Mouse (Mus musculus) hindbrain, embryonic 15.5 days (tissue): ENCODE data around the gene Kif21a. TPM values are rescaled to one million over a fixed set of nuclear protein-coding genes. Genes with fewer than 3 reads are reported as not detected.
A peak's percentile ranks its signal among the peaks of the same experiment; 100 is the strongest.

Experiments
- ATAC-seq: fragments of 200-750 bp; cut with Nextera tagmentation; 2 replicates; pipeline ENCODE4 v1.8.0; 2017; ENCODE audit warnings: low read depth, moderate number of reproducible peaks, moderate TSS enrichment; ENCODE audit not compliant: low FRiP score
- H3K27ac ChIP-seq: fragments of 300-500 bp; sonication (generic); replicated peaks from 2 replicates; pipeline ENCODE4 v1.5.1; 2015; ENCODE audit warnings: mild to moderate bottlenecking, inconsistent platforms
- H3K27me3 ChIP-seq: fragments of 300-500 bp; sonication (generic); 2 replicates; pipeline ENCODE4 v1.6.1; 2015; ENCODE audit warnings: control low read depth, inconsistent platforms
- H3K36me3 ChIP-seq: fragments of 300-500 bp; sonication (generic); 2 replicates; pipeline ENCODE4 v1.6.1; 2015; ENCODE audit warnings: control low read depth, inconsistent platforms
- H3K4me1 ChIP-seq: fragments of 300-500 bp; sonication (generic); replicated peaks from 2 replicates; pipeline ENCODE4 v1.6.1; 2015; ENCODE audit warnings: control low read depth, inconsistent platforms
- H3K4me2 ChIP-seq: fragments of 300-500 bp; sonication (generic); 2 replicates; pipeline ENCODE4 v1.6.1; 2015; ENCODE audit warnings: moderate library complexity, mild to moderate bottlenecking, inconsistent platforms
- H3K4me3 ChIP-seq: fragments of 300-500 bp; sonication (generic); 2 replicates; pipeline ENCODE4 v1.5.1; 2015; ENCODE audit warnings: mild to moderate bottlenecking, inconsistent platforms
- H3K9ac ChIP-seq: fragments of 300-500 bp; sonication (generic); 2 replicates; pipeline ENCODE4 v1.6.1; 2015; ENCODE audit warnings: inconsistent platforms
- H3K9me3 ChIP-seq: fragments of 300-500 bp; sonication (generic); 2 replicates; pipeline ENCODE4 v1.6.1; 2016; ENCODE audit warnings: control low read depth, inconsistent platforms
- WGBS: fragments of 180-500 bp; shearing (Covaris S2); methylation state at CpG from one replicate; pipeline ENCODE4 v1.1.7; 2015; 5-methylcytosine and 5-hydroxymethylcytosine counted together
- polyA plus RNA-seq: library from polyadenylated mRNA; unstranded; fragments of >200 nt; fragmentation: Nextera tagmentation; extraction: Ambion mirVana; gene quantifications from 2 replicates; pipeline ENCODE4 v1.2.1, GENCODE M21; 2015

Kif21a gene
- polyA plus RNA-seq, 1 experiment from 2014 or later, result 42.8 TPM

DNA sequence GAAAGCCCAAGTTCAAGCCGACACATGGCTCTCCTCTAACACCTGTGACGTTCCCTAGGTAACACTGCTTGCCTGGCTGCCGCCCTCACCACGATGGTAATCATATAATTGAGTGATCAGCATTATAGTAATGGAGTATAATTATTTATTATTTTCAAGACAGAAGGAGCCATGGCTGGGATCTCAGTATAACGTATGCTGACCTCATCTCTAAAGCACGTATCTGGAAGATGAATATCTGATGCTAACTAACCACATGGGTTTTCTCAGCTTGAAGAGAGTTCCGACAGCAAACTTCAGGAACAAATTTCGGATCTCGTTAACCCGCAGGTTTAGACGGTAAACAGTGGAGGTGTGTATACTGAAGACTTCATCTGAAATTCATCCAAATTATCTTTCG is 33.4 kb downstream of the Kif21a start:
- Histone ChIP-seq H3K4me1 (peaks cover 56% of the 10 kb centered on the region), H3K4me2 (peak overlapping the region; percentile 58), H3K36me3 (no peaks in the 10 kb centered on the region), H3K4me3 (no peak overlapping the region), H3K27me3 (no peaks in the 10 kb centered on the region), H3K27ac (no peak overlapping the region), H3K9ac (no peak overlapping the region), H3K9me3 (no peaks in the 10 kb centered on the region)
- ATAC-seq, result no peak
- 42% methylated on average over 12 of the region's 12 CpGs for WGBS

- peaks cover 56% of the 10 kb centered on the region for H3K4me1 ChIP-seq
- H3K9me3 ChIP-seq, result no peaks in the 10 kb centered on the region
- 7% methylated on average over 6 of the region's 6 CpGs for WGBS
- H3K4me3 ChIP-seq, result no peak overlapping the region
- H3K36me3 ChIP-seq, result no peaks in the 10 kb centered on the region
- H3K4me2 ChIP-seq, result 0 out of 2 replicates have a peak overlapping the region, but pooled peaks have one; percentile 11
- peak overlapping the region; percentile 68 for H3K27ac ChIP-seq
- no peak overlapping the region for H3K9ac ChIP-seq
- ATAC-seq, result no peak
- no peaks in the 10 kb centered on the region for H3K27me3 ChIP-seq
These were observed 36.8 kb downstream of the Kif21a start for GRCm38 (mm10) chr15:91012793-91013580.

- no peak; the same call in 1 of the 2 replicates for ATAC-seq
- H3K4me2 ChIP-seq, result no peak overlapping the region
- no peaks in the 10 kb centered on the region for H3K9me3 ChIP-seq
- H3K9ac ChIP-seq, result no peak overlapping the region
- no peak overlapping the region for H3K27ac ChIP-seq
- no peaks in the 10 kb centered on the region for H3K27me3 ChIP-seq
- peaks cover 36% of the 10 kb centered on the region for H3K4me1 ChIP-seq
- H3K36me3 ChIP-seq, result no peaks in the 10 kb centered on the region
- WGBS, result 30% methylated on average over 4 of the region's 4 CpGs
- H3K4me3 ChIP-seq, result no peak overlapping the region
These were observed 39.5 kb downstream of the Kif21a start for GRCm38 (mm10) chr15:91010218-91010617.

- no peak overlapping the region for H3K4me2 ChIP-seq
- ATAC-seq, result no peak
- 92% methylated on average over 13 of the region's 13 CpGs for WGBS
- H3K9me3 ChIP-seq, result no peaks in the 10 kb centered on the region
- peaks cover 29% of the 10 kb centered on the region for H3K4me1 ChIP-seq
- no peaks in the 10 kb centered on the region for H3K36me3 ChIP-seq
- no peaks in the 10 kb centered on the region for H3K27me3 ChIP-seq
- no peak overlapping the region for H3K4me3 ChIP-seq
- no peak overlapping the region for H3K27ac ChIP-seq
- H3K9ac ChIP-seq, result no peak overlapping the region
These were observed 42.5 kb downstream of the Kif21a start for GRCm38 (mm10) chr15:91007123-91007830.

DNA sequence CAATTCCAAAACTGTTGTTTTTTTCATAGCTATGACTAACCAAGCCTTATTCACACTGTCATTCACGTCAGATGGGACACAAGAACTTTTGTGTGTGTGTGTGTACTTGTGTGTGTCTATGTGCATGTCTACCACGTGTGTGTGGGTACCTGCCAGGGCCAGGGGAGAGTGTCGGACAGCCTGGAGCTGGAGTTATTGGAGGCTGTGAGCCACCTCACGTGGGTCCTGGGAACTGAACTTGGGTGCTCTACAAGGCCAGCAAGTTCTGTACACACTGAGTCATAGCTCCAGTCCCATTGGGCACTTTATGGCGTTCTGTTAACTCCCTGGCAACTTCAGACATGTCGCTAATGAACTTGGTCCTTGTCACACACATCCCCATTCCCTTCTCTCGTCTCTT is 45.0 kb downstream of the Kif21a start:
- H3K4me2 ChIP-seq, result no peak overlapping the region
- H3K27ac ChIP-seq, result no peak overlapping the region
- WGBS, result 91% methylated on average over 7 of the region's 7 CpGs
- peaks cover 25% of the 10 kb centered on the region for H3K4me1 ChIP-seq
- no peaks in the 10 kb centered on the region for H3K9me3 ChIP-seq
- no peaks in the 10 kb centered on the region for H3K27me3 ChIP-seq
- no peak overlapping the region for H3K9ac ChIP-seq
- no peak overlapping the region for H3K4me3 ChIP-seq
- ATAC-seq, result no peak
- H3K36me3 ChIP-seq, result no peaks in the 10 kb centered on the region

DNA sequence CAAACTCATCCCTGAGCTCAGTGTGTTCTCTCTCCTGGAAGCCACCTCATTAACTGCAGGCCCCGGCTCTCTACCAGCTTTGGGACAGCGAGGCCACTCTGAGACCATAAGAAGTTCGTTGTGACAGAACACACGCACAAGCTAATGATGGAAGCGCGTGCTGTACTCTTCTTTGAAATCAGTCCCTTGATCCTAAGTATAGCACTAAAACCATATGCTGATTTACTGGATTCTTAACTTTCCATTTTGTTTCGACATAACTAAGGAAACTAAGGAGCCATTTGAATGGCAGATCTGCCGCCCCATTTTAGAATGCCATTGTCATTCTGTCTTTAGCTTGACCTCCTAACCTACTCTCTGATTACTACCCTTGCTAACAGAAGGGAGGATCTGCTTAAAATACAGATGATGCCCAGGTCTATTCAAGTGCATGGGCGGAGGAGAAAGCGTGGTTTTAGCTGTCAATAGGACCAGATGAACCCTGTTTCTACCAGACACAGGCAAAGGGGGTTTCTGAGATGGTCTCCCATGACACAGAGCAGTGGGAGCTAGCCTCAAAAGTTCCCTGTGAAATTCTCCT is 48.6 kb downstream of the Kif21a start:
- Histone ChIP-seq H3K4me3 (no peak overlapping the region), H3K4me2 (no peak overlapping the region), H3K9ac (no peak overlapping the region), H3K36me3 (peaks cover 8% of the 10 kb centered on the region; the same call in 1 of the 2 replicates), H3K9me3 (no peaks in the 10 kb centered on the region), H3K27me3 (no peaks in the 10 kb centered on the region), H3K27ac (peak overlapping the region; percentile 38; the same call in 1 of the 2 replicates), H3K4me1 (peaks cover 29% of the 10 kb centered on the region)
- WGBS, result 45% methylated on average over 10 of the region's 10 CpGs
- peak; percentile 30; the same call in 1 of the 2 replicates for ATAC-seq

DNA sequence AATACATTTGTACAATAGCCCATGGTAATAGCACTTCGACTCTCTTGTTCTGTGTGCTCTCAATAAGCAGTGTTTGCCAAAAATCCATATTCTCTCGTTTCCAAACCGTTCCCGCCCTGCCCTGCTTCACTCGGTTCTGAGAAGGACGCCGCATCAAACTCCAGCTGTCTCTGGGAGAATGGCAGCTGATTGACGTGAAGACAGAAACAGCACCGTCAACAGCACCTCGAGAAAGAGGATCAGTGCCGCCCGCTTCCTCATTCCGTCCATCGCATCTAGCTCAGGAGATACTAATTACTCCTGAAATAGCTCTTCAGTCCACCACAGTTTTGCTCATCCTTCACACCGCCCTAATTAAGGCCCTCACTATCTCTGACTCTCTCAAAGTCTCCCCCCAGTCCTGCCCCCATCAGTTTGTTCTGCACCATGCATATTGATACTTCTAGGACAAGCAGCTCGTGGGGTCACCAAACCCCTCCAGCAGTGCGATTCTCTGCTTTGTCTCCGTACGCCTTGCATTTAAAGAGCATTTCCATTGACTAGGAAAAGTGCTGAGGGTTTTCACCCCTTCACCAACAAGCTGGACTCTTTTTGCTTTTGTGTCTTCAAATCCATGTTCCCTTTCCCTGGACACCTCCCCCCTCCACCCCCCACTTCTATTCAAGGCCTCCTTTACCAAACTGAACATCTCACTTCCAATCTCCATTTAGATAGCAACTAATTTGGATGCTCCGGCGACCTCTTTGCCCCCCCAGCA is 49.3 kb downstream of the Kif21a start:
- 56% methylated on average over 21 of the region's 21 CpGs for WGBS
- no peak for ATAC-seq

DNA sequence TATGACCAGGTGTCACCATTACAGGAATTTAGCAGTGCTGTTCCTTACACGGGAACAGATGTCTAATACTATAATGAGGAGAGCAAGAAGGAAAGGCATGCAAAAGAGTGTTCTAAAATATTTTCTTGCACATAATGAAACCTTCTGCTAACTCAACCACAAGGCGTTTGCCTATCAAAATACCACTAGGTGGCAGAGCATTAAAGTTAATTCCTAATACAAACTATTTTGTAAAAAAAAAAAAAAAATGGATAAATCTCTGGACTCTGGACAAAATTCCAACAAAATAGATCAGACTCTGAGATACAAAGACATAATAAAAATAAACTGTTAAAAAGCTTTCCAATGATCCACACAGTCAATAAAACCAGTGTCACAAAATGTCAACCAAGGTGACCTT is 56.9 kb downstream of the Kif21a start:
- 78% methylated on average over 2 of the region's 2 CpGs for WGBS
- Histone ChIP-seq H3K27me3 (no peaks in the 10 kb centered on the region), H3K9me3 (no peaks in the 10 kb centered on the region), H3K27ac (no peak overlapping the region), H3K4me3 (no peak overlapping the region), H3K36me3 (peaks cover 44% of the 10 kb centered on the region), H3K4me1 (0 out of 2 replicates have a peak, but pooled peaks cover 4% of the 10 kb centered on the region), H3K9ac (no peak overlapping the region), H3K4me2 (no peak overlapping the region)
- no peak for ATAC-seq

More for the DNA sequence above, 49.3 kb downstream of the Kif21a start:
- H3K9ac ChIP-seq, result no peak overlapping the region
- peaks cover 29% of the 10 kb centered on the region for H3K4me1 ChIP-seq
- peaks cover 8% of the 10 kb centered on the region; the same call in 1 of the 2 replicates for H3K36me3 ChIP-seq
- no peaks in the 10 kb centered on the region for H3K27me3 ChIP-seq
- no peaks in the 10 kb centered on the region for H3K9me3 ChIP-seq
- H3K4me2 ChIP-seq, result 0 out of 2 replicates have a peak overlapping the region, but pooled peaks have one; percentile 13
- H3K27ac ChIP-seq, result peak overlapping the region; percentile 38; the same call in 1 of the 2 replicates
- no peak overlapping the region for H3K4me3 ChIP-seq

- no peaks in the 10 kb centered on the region for H3K27me3 ChIP-seq
- no peaks in the 10 kb centered on the region for H3K9me3 ChIP-seq
- WGBS, result 92% methylated on average over 14 of the region's 14 CpGs
- no peak overlapping the region for H3K27ac ChIP-seq
- ATAC-seq, result no peak
- H3K9ac ChIP-seq, result no peak overlapping the region
- H3K4me2 ChIP-seq, result no peak overlapping the region
- H3K36me3 ChIP-seq, result peaks cover 41% of the 10 kb centered on the region
- no peak overlapping the region for H3K4me3 ChIP-seq
- 0 out of 2 replicates have a peak, but pooled peaks cover 2% of the 10 kb centered on the region for H3K4me1 ChIP-seq
These were observed 57.4 kb downstream of the Kif21a start for GRCm38 (mm10) chr15:90992388-90992787.

- H3K36me3 ChIP-seq, result peaks cover 39% of the 10 kb centered on the region
- H3K27ac ChIP-seq, result no peak overlapping the region
- no peaks in the 10 kb centered on the region for H3K4me1 ChIP-seq
- H3K9ac ChIP-seq, result no peak overlapping the region
- ATAC-seq, result no peak
- 88% methylated on average over 4 of the region's 4 CpGs for WGBS
- H3K9me3 ChIP-seq, result no peaks in the 10 kb centered on the region
- H3K4me2 ChIP-seq, result no peak overlapping the region
- H3K4me3 ChIP-seq, result no peak overlapping the region
- no peaks in the 10 kb centered on the region for H3K27me3 ChIP-seq
These were observed 57.9 kb downstream of the Kif21a start for GRCm38 (mm10) chr15:90991843-90992242.

DNA sequence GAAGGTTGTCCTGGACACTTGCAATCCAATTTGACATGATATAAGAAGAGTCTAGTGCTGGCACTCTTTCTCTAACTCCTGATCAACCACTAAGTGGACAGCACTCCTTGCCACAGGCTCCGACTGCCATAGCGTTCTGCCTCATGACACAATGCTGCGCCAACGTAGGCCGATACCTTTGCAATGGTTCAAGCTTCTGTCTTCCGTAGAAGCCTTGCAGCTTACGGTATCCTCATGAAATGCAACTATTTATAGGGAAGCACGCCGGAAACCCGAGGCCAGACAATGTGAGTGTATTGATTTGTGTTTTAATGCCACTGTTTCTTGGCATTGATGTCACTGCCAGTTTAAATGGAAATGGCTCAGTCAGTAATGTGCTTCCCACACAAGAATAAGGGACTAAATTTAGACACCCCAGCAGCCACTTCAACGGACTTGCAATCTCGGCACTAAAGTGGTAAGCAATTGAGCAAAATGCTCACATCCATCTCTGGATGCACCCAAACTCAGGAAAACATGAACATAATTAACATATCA is 62.0 kb downstream of the Kif21a start:
- Histone ChIP-seq H3K4me3 (no peak overlapping the region), H3K4me1 (no peaks in the 10 kb centered on the region), H3K4me2 (no peak overlapping the region), H3K27me3 (no peaks in the 10 kb centered on the region), H3K36me3 (peaks cover 43% of the 10 kb centered on the region), H3K9ac (no peak overlapping the region), H3K27ac (no peak overlapping the region), H3K9me3 (no peaks in the 10 kb centered on the region)
- WGBS, result 88% methylated on average over 12 of the region's 12 CpGs
- no peak for ATAC-seq
